Mouse (Mus musculus) B cell, adult 2 months (primary cell): ENCODE results near the gene Cdyl.

ENCODE experiments used
- DNase-seq, 2 experiments: peaks; one replicate each; pipeline ENCODE4 v3.0.0; 2022

The Cdyl gene

DNA sequence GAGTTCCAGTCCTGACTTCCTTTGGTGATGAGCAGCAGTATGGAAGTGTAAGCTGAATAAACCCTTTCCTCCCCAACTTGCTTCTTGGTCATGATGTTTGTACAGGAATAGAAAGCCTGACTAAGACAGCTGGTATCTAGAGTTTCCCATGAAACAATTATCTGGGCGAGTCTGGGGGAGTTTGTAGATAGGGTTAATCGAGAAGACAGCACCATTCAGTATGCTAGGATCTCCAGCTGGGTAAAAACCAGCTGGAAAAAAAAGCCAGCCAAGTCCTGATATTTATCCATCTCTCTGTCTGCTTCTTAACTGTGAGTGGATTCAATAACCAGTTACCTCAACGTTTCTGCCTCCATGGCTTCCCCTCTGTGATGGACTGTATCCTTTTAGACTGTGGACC is 104.9 kb downstream of the Cdyl start:
- no peak for DNase-seq

DNA sequence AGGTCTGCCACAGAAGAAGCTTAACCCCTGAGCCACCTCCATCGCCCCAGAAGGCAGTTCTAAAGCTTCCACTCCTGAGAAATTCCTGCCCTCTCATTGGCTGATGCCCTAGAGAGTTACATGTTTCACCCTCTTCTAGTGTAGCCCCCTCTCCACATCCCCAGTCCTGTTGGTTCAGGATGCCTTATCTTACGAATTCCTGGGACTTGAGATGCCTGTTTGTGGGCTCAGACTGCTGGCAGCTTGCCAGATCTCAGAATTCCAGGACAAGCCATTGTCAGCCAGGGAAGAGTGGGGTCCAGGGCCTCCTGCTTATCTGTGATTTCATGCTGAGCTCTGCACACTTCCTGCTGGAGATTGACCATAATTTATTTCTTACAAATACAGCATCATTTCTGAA is 106.2 kb downstream of the Cdyl start:
- no peak for DNase-seq

DNA sequence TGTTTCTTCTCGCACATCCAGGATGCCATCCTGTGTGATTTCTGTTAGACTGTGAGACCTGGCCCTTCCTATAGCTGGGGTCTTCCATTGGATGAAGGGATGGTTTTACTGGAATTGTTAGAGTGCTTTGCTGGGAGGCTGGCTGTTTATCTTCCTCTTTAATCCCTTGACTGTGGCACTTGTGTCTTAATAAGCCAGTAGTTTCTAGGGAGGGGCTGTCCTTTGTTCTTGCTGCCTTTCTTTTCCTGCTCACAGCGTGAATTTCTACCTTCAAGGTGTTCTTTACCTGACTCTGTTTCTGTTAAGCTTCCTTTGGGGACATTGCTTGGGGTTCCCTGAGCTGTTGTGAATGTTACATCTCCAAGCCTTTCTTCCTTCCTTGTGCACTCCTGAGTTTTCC is 110.0 kb downstream of the Cdyl start:
- DNase-seq: no peak

DNA sequence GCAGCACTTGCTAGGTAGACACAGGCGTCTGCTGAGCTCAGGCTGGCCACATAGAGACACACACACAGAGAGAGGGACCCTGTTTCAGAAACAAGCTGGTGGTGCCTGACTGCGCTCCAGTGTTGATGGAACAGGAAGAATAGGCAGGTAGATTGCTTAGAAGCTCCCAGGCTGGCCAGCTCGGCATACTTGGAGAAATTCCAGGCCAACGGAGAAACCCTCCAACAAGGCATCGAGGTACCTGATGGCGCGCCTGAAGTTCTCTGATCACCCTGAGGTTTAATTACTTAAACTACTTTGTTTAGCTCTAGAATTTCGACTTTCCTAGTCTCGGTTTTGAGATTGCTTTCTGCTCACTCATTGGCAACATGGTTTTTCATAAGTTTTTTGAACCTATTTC is 110.8 kb downstream of the Cdyl start:
- no peak for DNase-seq

DNA sequence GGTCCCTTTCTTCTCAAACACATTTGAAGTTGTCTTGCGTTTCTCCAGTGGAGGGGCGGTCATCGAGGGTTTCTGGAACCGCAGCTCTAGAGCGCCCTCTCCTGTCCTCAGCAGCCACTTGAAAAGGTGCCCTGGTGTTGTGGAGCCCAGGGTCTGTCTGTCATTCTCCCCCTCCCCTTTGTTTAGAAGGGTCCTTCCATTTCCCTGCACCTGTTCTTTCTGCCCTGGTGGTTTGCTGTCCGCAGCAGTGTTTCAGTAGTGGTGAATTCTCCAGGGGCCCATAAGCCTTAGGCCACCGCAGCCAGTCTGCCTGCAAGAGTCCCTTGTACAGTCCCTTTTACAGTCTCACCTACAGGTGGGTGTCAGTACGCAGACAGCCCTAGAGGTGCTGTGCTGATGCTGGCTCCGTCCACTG is 112.3 kb downstream of the Cdyl start:
- DNase-seq: peak; percentile 72 to 73

DNA sequence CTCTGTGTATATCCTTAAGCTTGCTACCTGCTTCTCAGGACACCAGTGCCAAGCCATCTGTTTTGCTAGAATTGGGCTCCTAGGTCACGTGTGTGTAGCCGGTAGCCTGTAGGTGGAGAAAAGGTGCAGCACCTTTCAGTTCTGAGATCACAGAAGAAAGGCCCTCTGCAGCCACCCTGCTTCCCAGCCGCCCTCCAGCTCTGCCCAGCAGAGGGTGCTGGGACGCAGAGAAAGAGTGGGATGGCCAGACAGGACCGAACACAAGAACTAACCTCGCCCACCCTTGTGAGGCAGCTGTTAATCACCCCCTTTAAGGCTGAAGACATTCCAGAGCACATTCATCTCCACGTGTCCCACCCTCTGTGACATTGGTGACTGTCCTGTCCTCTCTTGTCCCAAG is 114.1 kb downstream of the Cdyl start:
- no peak for DNase-seq

DNA sequence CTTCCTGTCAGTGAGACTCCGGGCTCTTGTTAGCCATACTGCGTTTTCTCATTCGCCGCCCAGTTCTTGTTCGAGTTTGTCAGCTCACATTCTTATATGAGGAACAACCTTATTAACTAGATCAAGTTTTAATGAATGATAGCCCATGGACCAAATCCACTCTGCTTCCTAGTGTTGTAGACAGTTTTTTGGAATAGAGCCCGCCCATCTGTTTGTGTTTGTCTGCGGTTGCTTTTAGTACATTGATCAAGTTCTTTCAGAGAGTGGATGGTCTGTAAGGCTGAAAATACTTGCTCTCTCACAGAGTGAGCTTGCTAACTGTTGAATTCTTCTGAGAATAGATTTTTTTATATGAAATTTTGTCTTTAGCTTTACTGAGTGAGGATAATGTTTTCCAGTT is 116.5 kb downstream of the Cdyl start:
- no peak for DNase-seq

DNA sequence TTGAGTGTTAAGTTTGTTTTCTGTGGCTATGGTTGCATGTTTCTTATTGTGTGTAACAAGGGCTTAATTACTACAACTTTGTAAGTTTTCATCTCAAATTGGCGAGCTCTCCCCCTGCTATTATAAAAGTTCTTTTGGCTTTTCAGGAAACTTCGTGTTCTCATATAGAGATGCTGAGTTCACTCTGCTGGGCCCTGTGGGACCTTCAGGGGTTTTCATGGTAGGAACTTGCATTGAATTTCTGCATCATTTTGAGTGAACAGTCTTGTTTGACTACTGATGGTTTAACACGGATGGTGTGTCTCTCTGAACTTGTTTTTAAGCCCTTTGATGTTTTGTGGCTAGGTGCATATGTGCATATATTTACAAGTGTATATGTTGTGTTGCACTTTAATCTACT is 121.1 kb downstream of the Cdyl start:
- DNase-seq: no peak

DNA sequence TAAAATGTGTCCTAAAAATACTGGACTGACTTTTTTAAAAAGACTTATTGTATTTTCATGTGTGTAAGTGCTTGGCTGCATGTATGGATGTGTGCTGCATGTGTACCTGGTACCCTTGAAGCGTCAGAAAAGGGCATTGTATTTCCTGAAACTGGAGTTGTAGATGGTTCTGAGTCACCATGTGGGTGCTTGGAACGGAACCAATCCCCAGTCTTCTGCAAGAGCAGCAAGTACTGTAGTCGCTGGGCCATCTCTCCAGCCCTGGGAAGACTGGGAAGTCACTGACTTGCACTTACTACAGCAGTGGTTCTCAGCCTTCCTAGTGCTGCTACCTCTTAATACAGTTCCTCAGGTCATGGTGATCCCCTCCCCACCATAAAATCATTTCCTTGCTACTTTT is 122.1 kb downstream of the Cdyl start:
- no peak for DNase-seq

DNA sequence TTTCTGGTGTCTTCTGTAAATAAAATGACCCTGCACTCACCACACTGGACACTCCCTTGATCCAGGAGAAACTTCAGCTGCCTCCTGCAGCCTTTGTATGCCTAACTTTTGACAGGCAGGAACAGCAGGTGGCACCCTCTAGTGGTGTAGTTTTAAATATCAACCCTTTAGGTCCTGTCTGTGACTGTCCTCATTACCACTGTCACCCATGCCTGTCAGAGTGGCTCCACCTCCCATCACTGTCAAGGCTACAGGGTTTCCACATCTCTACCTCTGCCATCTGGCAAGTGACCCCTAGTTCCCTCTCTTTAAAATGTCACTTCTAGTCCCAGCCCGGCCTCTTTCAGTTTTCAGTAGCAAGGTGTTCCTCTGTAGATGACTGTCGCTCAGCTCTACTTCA is 123.3 kb downstream of the Cdyl start:
- DNase-seq: peak; percentile 71 to 76

DNA sequence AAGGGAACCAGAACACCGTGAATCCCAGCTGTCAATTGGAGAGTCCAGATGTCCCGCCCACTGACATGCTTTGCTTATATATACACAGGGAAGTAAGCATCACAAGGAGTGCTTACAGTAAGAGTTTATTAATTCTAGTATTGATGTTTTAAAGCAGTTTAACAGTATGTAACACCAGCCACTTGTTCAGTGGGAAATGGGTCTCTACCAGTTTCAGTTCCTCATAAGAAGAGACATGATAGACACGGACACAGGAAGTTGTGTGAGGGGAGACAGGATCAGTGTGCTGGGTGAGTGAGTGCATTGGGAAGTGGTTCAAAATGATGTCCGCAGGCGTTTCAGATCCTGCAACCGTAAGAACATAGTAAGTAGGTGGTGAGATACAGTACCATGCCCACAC is 123.9 kb downstream of the Cdyl start:
- peak; percentile 69 to 72 for DNase-seq

DNA sequence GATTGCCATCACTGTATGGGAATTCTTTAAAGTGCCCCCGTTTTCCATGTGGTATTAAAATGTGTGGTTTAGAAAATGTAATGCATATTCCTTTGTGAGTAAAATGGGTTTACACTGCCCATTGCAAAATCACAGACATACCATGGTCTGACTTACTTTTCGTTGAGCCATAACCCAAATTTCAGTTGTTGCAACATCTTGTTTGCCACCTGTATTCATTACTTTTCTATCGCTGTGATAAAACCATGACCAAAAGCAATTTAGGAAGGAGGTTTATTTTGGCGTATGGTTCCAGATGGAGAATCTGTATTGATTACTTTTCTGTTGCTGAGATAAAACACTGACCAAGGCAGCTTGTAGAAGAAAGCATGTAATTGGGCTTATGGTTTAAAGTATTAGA is 124.6 kb downstream of the Cdyl start:
- no peak for DNase-seq

DNA sequence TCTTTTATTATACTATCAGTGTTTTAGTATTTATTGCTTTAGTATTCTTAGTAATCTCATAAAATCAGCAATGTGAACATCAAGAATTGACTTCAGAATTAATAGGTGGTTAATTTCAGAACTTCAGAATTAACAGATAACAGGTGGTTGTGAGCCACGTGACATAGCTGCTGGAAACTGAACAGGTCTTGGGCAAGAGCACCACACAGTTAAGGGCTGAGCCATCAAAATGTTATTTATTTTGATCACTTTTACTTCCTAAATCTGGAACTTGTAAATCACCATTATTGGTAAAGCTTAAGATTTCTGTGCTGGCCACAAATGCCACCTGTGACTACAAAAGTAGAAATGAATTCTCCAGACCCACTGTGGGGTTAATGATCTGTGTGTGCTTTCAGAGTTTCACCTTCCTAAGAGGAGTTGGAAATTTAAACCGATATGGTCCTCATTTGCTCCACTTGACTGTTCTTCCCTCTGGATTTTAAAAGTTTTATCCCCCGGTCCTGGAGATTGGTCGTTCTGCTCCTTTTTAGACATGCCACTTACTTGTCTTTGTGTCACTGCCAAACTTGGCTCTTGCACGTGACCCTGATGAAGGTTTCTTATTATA is 125.8 kb downstream of the Cdyl start:
- DNase-seq: no peak

DNA sequence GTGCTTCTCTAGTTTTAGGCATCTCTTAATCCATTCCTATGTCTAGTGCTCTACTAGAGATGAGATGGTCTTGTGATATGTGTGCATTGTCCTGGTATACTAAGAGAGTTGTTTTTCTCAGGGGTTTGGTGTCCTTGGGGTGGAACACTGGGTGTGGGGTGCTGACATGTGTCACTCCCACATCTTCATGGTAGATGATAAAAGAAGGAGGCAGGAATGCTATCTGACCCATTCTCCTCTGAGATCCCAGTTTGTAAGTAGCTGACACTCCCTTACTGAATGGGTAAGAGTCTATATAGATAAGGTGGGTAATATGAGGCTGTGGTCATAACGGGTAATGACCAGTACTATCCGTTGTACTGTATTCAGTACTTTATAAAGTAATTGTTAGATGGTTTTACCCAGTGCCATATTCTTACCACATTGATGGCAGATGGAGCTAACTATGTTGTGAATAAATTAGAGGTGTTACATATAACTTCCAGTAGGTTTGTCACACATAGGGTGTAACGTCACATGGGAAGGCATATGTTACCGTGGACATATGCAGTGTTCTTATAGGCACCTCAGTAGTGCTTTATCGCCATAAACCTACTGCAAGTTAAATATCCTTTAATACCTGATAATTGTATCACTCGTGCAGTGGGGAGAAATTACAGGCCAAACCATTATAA is 127.2 kb downstream of the Cdyl start:
- DNase-seq: no peak

DNA sequence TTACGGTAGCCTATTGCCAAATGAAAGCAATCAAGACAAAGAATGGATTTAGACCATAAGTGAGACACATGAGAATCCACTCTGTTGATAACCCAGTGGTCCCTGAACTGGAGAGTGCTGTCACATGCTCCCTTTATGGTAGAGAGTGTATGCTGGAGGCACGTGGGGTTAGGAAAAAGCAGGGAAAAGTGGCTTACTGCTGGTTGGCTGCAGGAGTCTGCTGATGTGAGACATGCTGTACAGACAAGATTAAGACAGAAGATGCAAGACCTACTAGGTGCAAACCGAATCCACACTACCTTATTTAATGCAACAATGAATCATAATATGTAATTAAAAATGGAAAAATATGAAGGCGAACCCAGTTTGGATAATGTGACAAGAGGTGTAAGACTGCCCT is 129.9 kb downstream of the Cdyl start:
- no peak for DNase-seq

DNA sequence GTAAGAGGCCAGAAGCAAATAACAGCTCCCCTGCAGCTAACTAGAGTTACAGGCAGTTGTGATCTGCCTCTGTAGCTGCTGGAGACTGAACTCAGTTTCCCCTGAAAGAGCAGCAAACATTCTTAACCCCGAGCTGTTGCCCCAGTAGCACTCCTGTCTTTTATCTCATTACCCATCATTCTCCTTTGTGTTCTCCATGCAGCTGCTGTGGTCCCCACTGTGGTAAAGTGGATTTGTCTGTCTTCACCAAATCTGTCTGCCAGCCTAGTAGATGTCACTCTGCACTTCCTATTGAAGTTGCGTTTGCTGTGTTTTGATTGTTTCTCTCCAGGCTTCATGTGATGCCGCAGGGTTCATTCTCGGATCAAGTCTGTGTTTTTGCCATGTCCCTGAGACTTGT is 130.8 kb downstream of the Cdyl start:
- no peak for DNase-seq

DNA sequence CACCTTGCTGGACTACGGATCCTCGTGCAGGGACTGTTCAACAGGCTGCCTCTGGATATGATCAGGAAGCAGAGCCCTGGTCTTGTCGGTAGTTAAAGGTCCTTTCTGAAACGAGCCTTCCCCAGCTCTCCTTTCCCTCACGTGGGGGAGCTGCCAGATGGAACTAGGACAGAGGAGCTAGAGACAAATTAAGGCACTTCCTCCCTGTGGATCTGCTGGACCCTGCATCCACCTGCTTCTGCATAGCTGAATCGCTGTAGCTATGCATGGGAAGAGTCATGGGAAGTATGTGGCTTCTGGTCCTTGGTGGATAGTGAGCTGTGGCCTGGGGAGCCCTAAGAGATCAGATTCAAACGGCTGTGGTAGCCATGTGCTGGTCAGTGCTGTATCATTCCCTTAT is 134.7 kb downstream of the Cdyl start:
- DNase-seq: no peak

DNA sequence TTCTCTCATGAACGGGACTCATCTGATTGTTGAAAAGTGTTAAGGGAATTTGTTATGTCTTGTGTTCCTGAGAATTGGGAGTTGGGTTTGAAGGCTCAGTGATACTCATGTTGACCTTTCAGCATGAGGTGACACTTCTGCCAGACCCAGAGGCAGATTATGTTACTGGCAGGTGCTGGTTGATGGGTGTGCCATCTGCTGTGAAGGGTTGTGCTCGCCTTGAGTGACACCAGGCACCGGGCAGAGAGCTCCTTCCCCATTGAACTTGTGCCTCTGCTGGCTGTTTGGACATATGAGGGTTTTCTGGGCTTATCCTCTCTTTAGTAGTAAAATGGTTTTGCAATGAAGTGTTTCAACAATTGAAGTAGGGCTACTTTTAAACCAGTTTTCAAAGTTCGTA is 135.1 kb downstream of the Cdyl start:
- no peak for DNase-seq

DNA sequence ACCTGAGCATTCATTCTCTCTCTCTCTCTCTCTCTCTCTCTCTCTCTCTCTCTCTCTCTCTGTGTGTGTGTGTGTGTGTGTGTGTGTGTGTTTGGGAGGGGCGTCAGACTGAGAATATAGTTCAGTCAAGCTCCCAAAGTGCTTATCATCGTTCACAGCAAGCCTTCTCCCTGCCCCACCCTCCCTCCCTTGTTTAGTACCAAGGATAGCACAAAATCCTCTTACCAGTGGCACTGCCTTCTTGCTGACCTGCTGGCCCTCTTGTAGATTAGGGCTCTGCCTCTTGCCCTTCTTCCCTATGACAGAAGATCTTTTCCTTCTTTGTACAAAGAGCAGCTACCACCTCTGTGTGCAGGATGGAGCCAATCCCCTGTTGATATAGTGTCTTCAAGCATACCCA is 136.3 kb downstream of the Cdyl start:
- DNase-seq: no peak

DNA sequence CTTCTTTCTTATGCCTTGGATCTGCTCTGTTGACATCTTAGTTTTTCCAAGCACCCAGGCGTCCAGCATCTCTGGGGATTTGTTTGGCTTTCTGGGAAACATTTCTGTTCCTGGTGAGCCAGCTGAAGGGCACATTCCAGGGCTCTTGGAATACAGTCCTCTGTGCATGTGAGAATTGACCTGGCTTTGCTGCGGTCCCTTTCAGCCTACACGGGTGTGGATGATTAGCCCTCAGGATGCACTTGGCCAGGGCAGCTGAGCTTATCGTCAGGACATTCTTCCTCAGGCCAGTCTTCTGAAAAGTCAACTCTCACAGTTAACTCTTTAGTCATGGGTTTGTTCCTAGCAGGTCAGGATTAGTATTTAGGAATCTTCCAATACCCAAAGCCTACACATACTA is 136.7 kb downstream of the Cdyl start:
- DNase-seq: no peak

DNA sequence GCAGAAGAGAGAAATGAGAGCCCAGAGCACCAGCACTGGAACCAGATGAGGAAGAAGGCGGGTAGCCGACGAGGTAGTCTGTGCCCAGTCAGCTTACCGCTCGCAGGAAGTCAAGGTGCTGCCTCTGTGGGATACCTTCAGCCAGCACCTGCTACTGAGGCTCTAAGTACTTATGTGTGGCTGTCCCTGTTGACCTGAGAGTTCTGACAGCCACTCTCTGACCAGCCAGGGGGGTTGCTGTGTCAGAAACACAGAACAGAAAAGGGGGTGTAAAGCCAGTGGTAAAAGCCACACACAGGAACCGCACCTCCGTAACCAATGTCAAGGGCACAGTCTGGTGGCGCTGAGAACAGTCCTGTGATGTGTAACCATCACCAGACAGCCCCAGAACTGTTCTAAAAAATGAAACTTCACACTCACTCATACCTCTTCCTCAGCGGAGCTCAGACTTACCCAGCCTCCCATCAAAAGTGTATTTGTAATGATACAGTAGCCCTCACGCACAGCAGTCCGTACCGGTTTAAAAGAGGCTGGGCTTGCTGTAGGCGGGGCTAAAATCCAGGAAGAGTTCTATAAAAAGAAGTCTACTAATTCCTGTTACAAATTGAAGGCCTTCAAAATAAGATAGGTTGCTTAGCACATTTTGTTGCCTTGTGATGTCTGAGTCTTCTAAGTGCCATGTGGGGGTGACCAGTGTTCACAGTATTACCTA is 138.3 kb downstream of the Cdyl start:
- DNase-seq: peak; percentile 39 to 43

DNA sequence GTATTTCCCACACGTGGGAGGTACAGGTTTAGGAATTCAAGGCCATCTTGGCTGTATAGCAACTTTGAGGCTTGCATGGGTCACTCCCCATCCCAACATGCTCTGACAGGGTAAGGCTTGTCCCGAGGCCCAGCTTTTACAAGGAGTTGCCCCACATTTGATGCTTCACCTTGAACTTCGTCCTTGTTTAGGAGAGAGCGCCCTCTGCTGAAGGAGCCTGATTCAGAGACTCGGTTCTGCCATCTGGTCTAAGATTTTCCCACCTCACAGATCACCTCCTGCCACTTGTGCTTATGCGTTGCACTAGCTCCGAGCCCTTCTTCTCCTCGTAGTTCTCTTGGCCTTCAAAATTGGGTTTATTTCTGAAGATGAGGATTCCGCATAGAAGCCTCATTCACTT is 139.0 kb downstream of the Cdyl start:
- DNase-seq: peak; percentile 43 to 55

DNA sequence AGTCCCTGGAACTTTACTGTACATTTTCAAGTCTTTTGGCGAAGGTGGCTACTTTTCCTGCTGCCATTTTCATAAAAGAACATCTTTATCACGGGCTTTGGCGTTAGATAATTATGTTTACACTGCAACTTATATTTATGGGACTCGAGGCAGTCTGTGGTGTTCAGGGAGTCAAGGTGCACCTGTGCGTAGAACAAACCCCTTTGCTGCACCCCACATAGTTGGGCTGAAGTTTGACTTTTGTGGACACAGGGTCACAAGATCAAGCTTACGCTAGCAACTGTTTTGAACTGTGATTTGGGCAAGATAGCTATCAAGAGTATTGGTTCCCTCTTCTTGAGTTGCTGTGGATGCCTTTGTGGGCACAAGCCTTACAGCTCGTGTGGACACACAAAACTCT is 140.6 kb downstream of the Cdyl start:
- DNase-seq: no peak

DNA sequence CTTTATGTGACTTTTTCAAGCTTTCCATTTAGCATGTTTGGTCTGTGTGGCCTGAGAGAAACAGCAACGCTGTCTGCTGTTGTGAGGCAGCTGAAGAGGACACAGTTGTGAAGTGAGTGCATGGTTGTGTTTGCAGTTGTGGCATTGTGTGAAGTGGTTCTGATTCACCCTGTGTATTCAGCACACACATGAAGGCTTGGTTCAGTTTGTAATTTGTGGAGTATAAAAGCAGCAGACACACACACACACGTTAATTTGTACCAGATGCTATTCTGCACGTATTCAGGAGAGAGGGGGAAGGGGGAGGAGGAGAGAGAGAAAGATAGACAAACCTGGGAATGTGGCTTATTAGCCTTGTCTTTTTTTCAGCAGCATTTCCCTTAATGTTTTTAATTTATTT is 146.1 kb downstream of the Cdyl start:
- no peak for DNase-seq

DNA sequence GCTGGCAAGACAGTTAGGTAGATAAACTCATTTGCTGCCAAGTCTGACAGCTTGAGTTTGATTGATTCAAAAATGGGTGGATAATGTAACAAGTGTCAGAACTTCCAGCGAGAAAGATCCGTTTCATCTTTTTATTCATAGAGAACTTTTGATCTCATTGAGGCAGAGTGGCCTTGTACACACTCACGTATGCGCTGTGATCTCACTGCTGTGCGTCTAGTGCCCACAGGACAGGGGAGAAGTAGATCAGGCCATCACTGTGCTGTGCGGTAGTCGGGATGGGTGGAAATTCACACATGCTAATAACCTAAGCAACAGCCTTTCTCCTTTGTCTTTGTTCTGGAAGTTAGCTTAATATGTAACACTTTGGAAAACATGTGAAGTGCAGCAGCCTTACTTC is 146.5 kb downstream of the Cdyl start:
- DNase-seq: no peak
